Mouse (Mus musculus) layer of hippocampus, postnatal 25 days (tissue): ENCODE measurements around the gene 6030408B16Rik. TPM values are rescaled to one million over a fixed set of nuclear protein-coding genes. Genes with fewer than 3 reads are reported as not detected.
A peak's percentile ranks its signal among the peaks of the same experiment; 100 is the strongest.

Experiments used
- DNase-seq, 2 experiments: peaks; one replicate each; pipeline ENCODE4 v3.0.0; 2022; ENCODE audit warnings: mixed read lengths in 2 of 2, low spot score in 1 of 2; ENCODE audit errors: extremely low spot score in 1 of 2
- total RNA-seq, 2 experiments: library from RNA; stranded (reverse); gene quantifications; 2 replicates each; pipeline ENCODE4 v1.2.3; 2021

The 6030408B16Rik gene
- under 1 TPM; 0.22 to 0.42 TPM for total RNA-seq

- no peak for DNase-seq
These were observed at the start of gene 6030408B16Rik for GRCm38 (mm10) chr15:101293025-101293621. 6030408B16Rik (plus strand) TSS chr15:101293212.

- DNase-seq, result no peak
These were observed 49.0 kb upstream of the 6030408B16Rik start for GRCm38 (mm10) chr15:101244012-101244411.

- peak; percentile 83 to 86 for DNase-seq
These were observed 46.5 kb upstream of the 6030408B16Rik start for GRCm38 (mm10) chr15:101246231-101247154.

GRCm38 (mm10) chr15:101247155-101247498, 45.9 kb upstream of the 6030408B16Rik start:
- DNase-seq, result no peak

GRCm38 (mm10) chr15:101248029-101248710, 44.8 kb upstream of the 6030408B16Rik start:
- no peak for DNase-seq

- DNase-seq, result no peak
These were observed 42.7 kb upstream of the 6030408B16Rik start for GRCm38 (mm10) chr15:101250220-101250800.

- DNase-seq, result no peak
These were observed 41.1 kb upstream of the 6030408B16Rik start for GRCm38 (mm10) chr15:101251930-101252329.

GRCm38 (mm10) chr15:101252614-101253013, 40.4 kb upstream of the 6030408B16Rik start:
- no peak for DNase-seq

- DNase-seq, result no peak
These were observed 39.5 kb upstream of the 6030408B16Rik start for GRCm38 (mm10) chr15:101253563-101253885.

- DNase-seq, result peak; percentile 57 to 66
These were observed 38.9 kb upstream of the 6030408B16Rik start, which contains the start of gene Nr4a1 for GRCm38 (mm10) chr15:101253886-101254795. Nr4a1 (plus strand) TSS chr15:101254269.

- DNase-seq, result no peak
These were observed 37.1 kb upstream of the 6030408B16Rik start for GRCm38 (mm10) chr15:101255842-101256462.

GRCm38 (mm10) chr15:101256463-101257206, 36.4 kb upstream of the 6030408B16Rik start:
- DNase-seq, result no peak

- DNase-seq, result no peak
These were observed 34.6 kb upstream of the 6030408B16Rik start for GRCm38 (mm10) chr15:101258420-101258819.

GRCm38 (mm10) chr15:101259922-101260321, 33.1 kb upstream of the 6030408B16Rik start:
- DNase-seq, result no peak

GRCm38 (mm10) chr15:101260387-101260786, 32.6 kb upstream of the 6030408B16Rik start:
- DNase-seq, result no peak

GRCm38 (mm10) chr15:101260874-101261622, 32.0 kb upstream of the 6030408B16Rik start:
- DNase-seq, result no peak

GRCm38 (mm10) chr15:101262502-101262901, 30.5 kb upstream of the 6030408B16Rik start:
- no peak for DNase-seq
